Mouse (Mus musculus): ENCODE data around the gene Shisa5. TPM values are rescaled to one million over a fixed set of nuclear protein-coding genes. Genes with fewer than 3 reads are reported as not detected.

The Shisa5 gene
- polyA plus RNA-seq, 1 experiment: 334 TPM

DNA sequence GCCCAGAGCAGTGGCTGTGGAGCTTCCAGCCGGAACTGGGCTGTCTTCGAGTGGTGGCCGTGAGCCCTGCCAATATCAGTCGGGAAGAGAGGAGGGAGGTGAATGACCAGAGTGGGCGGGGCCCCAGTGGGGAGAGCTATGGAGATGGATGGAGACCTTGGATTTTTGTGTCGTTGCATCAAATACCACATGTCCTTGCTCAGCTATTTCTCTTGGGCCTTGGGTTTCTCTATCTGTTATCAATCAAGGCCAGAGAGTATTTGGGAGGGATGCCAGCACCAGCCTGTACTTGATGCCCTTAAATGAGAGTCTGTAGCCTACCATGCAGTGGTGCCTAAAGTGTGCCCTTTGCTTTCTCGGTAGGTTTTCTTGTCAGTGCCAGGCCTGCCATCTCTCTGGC is 64.9 kb downstream of the Shisa5 start:
- no peak for DNase-seq (ENCODE audit: low read depth, low spot score)

DNA sequence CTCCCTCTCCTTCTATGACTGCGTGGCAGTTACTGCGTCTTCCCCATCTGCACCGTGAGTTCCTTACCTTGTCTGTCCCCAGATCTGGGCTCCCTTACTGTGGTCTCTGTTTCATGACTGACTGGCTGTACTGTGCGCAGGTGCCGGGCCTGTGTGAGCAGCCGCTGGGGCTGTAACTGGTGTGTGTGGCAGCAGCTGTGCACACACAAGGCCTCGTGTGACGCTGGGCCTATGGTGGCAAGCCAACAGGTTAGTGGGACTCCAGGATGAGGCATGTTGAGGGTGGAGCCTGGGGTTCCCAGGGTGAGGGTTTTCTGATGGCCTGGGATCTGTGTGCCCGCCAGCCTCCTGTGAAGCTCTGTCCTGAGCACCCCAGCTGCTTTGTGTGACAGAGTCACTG is 65.7 kb downstream of the Shisa5 start:
- 87% methylated on average over 9 of the region's 9 CpGs for WGBS

More for the DNA sequence above, 64.9 kb downstream of the Shisa5 start:
- 66% methylated on average over 7 of the region's 7 CpGs for WGBS

DNA sequence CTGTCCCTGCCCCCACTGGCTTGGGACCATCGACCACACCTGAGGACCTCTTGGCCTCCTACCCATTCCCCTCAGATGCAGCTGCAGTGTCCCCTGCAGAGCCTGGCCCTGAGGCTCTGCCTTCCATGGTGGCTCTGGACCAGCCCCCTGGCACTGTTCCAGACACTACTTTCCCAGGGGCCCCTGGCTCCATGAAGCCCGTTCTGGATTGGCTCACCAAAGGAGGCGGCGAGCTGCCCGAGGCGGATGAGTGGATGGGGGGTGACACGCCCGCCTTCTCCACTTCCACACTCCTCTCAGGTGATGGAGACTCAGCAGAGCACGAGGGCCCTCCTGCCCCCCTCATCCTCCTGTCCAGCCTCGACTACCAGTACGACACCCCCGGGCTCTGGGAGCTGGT is 66.6 kb downstream of the Shisa5 start:
- no peak for DNase-seq (ENCODE audit: low read depth, low spot score)
- WGBS: 73% methylated on average over 12 of the region's 12 CpGs

More for the DNA sequence above, 65.7 kb downstream of the Shisa5 start:
- DNase-seq (ENCODE audit: low read depth, low spot score): no peak

DNA sequence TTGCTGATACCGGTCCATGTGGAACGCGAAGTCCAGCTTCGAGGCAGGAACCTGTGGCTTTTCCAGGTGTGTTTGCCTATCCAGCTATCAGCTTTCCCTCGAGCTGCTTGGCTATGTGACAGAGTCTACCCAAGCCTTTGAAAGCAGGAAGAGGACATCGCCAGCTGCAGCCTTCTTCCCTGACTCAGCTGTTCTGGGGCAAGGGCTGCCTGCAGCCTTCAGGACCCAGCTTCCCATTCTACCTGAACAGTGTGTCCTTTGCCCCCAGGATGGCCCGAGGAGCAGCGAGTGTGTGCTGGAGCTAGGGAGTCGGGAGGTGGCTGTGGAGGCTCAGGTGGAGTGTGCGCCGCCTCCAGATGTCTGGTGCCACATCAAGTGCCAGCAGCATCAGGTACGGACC is 67.3 kb downstream of the Shisa5 start:
- 79% methylated on average over 12 of the region's 12 CpGs for WGBS
- no peak for DNase-seq (ENCODE audit: low read depth, low spot score)

DNA sequence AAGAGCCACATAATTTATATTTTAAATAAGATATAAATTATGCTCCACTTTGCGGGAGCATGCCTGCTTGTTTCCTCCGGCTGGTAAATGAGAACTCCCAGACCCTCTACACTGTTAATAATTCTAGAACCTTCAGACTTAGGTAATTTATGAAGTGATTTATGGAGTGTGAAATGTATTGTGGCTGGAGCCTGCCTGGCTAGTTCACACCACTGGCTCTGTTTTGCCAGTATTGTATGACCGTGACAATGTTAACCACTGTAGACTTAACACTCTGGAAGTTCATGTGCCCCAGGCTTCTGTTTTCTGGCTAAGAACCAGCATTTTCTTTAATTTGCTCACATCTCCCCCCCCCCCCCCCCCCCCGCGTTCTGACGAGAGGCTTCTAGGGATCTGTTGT is 69.0 kb downstream of the Shisa5 start:
- WGBS: 74% methylated on average over 5 of the region's 6 CpGs
- DNase-seq (ENCODE audit: low read depth, low spot score): no peak

Other genes with a start within 250 kb of the Shisa5 start
- gene Nckipsd, start 230.2 kb upstream of the Shisa5 start, polyA plus RNA-seq (2012; rRNA removed): 9.6 and 11.2 TPM in 2 replicates
- 0.79 and 0.95 TPM in 2 replicates for gene Celsr3, start 212.2 kb upstream of the Shisa5 start, polyA plus RNA-seq (2012; rRNA removed)
- gene Slc26a6, start 185.3 kb upstream of the Shisa5 start, polyA plus RNA-seq (2012; rRNA removed): 598 and 654 TPM in 2 replicates
- 6.7 and 9.8 TPM in 2 replicates for gene Tmem89, start 123.9 kb upstream of the Shisa5 start, polyA plus RNA-seq (2012; rRNA removed)
- 866 and 953 TPM in 2 replicates for gene Uqcrc1, start 101.9 kb upstream of the Shisa5 start, polyA plus RNA-seq (2012; rRNA removed)
- 1.0 and 1.3 TPM in 2 replicates for gene Col7a1, start 85.0 kb upstream of the Shisa5 start, polyA plus RNA-seq (2012; rRNA removed)
- gene Ucn2, start 52.6 kb upstream of the Shisa5 start, polyA plus RNA-seq (2012; rRNA removed): 0.09 and 0.25 TPM in 2 replicates
- 68.2 and 119 TPM in 2 replicates for gene Pfkfb4, start 46.8 kb upstream of the Shisa5 start, polyA plus RNA-seq (2012; rRNA removed)
- 65.2 and 93.3 TPM in 2 replicates for gene Trex1, start 21.2 kb downstream of the Shisa5 start, polyA plus RNA-seq (2012; rRNA removed)
- gene Atrip, start 35.6 kb downstream of the Shisa5 start, polyA plus RNA-seq (2012; rRNA removed): 11.7 and 13.7 TPM in 2 replicates
- 11.3 and 12.1 TPM in 2 replicates for gene Ccdc51, start 43.9 kb downstream of the Shisa5 start, polyA plus RNA-seq (2012; rRNA removed)
- gene Tma7, start 44.0 kb downstream of the Shisa5 start, polyA plus RNA-seq (2012; rRNA removed): 48.8 and 51.7 TPM in 2 replicates
- 2.5 and 3.4 TPM in 2 replicates for gene Plxnb1, start 56.8 kb downstream of the Shisa5 start, polyA plus RNA-seq (2012; rRNA removed)
- gene Fbxw21, start 123.5 kb downstream of the Shisa5 start, polyA plus RNA-seq (2012; rRNA removed): not detected in 2 replicates
- gene Fbxw13, start 157.4 kb downstream of the Shisa5 start, polyA plus RNA-seq (2012; rRNA removed): not detected in 2 replicates
- gene Fbxw20, start 196.2 kb downstream of the Shisa5 start, polyA plus RNA-seq (2012; rRNA removed): not detected in 2 replicates
- gene Fbxw14, start 249.1 kb downstream of the Shisa5 start, polyA plus RNA-seq (2012; rRNA removed): not detected in 2 replicates